Mouse (Mus musculus): ENCODE measurements around the gene Pced1b.

- no peak for TF ChIP-seq POLR2A (IDR thresholded peaks at IDR 0.05; ENCODE audit: insufficient read depth, low read length)
- no peak for TF ChIP-seq EP300 (IDR thresholded peaks at IDR 0.05; ENCODE audit: insufficient read depth, low read depth, low read length)
- no peak for TF ChIP-seq CTCF (IDR thresholded peaks at IDR 0.05; ENCODE audit: low read depth, low read length)
These were observed 91.6 kb downstream of the Pced1b start for GRCm38 (mm10) chr15:97338377-97339060.
